Mouse (Mus musculus) 3T3-L1 (cell line): ENCODE results near the gene Tmtc2.

Source experiments
- DNase-seq: peaks from one replicate; pipeline ENCODE4 v3.0.0-alpha.2; 2015; ENCODE audit warnings: low read depth, low spot score

Gene Tmtc2

DNA sequence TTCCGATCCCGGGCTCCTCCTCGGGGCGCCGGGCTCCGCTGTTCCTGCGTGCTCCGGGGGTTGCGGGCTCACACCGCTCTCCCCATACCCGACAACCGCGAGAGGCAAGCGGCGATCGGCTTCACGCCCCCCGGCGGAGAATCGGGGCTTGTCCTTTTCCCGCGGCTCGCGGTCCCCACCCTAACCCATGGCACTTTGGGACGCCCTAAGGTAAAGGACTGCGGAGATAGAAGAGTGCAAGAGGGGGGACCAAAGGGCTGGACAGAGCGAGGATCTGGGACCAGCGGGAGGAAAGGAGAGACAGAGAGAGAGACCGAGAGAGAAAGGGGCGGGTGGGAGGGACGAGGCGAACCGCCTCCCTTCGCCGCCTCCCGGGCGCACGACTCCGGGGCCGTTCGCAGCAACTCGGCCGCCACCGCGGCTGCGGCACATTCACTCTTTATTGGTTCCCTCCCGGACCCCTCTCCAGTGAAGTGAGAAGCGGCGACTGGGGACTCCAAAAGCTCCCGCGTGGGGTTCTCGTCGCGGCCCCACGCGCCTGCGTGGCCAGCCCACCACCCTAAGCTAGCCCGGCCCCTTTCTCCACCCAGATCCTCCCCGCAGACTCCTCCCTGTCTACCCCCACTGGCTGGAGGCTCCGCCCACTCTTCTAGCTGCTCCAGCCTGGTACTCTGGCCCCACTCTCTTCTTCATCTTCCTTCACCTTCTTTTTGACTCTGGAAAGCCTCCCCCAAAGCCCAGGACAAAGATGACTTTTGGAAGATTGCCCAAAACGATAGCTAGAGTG is at the start of gene Tmtc2:
TSS of gene Tmtc2 (minus strand) at position 544 of the 787 bp plus-strand sequence.
- no peak for DNase-seq

DNA sequence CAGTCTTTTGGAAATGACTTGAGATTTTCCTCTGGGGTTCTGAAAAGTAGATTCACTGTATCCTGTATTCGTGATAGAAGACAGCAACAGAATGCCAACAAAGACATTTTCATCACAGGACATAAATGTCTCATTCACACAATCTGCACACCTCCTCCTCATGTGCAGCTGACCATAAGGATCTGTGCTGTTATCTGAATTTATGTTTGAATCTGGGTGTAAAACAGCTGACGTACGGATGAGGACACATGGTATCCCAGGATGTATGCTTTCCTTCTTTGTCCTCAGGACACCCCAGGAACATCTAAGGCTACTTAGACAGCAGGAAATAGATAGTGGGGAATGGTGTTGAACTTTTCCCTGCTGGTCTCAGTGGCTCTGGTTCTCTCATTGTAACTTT is 37.9 kb upstream of the Tmtc2 start:
- no peak for DNase-seq

DNA sequence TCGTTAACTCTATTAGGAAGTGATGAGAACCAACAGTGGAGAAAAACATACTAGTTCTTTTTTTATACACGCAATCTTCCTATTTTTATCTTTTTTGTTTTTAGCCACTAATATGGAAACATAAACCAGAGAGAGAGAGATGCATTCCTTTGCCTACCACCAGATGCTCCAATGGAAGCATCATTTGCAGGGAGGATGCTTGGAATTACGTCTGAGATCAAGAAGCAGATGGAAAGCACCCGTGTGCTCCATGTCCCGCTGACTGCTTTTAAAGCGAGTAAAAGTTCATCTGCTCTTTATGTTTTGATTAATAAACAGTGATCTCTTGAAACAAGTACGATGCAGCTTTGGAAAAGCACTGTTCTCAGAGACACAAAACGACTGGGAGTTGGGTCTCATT is 24.6 kb upstream of the Tmtc2 start:
- no peak for DNase-seq

DNA sequence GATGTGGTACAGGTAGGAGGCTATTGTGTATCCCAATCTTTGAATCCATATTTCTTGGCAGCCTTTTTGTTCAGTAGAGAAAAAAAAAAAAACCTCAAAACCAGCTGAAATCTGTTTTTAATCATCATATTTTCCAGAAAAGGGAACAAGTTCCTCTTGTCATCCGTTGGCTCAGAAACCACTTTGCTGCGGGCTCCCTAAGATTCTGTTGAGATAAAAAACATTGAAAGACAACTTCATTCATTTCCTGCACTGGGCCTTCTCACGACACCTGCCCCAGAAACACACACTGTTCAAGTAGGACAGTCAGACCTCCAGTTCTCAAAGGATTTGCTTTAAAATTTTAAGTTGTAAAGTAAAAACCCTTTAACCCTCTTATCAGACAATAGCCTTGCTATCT is 23.0 kb upstream of the Tmtc2 start:
- DNase-seq = no peak

DNA sequence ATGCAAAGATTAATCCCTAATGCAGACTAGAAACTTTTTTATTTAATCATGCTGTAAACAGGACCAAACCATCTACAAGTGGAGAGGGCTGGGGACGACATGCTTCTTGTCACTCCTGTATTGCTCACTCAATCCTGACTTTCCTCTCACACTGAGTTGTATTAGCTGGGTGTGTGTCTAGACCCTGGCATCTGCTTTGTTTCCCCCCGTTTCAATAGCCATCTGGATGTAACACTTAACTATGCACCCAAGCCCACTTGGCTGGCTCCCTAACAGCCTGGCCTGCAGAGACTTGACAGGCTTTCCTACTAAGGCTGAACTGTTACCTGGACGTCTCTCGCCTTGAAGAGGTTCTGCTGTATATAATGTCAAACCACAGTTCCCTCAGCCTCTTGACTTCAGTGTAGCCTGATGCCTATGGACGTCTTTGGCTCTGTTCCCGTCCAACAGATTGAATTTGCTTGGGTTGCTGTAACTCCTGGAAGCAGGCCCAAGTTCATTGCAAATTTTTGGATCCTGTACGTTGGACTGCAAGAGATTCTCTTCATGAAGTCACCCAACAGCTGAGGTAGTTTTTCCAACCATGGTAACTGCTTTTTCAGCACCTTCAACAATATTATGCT is 21.3 kb upstream of the Tmtc2 start:
- DNase-seq = no peak

DNA sequence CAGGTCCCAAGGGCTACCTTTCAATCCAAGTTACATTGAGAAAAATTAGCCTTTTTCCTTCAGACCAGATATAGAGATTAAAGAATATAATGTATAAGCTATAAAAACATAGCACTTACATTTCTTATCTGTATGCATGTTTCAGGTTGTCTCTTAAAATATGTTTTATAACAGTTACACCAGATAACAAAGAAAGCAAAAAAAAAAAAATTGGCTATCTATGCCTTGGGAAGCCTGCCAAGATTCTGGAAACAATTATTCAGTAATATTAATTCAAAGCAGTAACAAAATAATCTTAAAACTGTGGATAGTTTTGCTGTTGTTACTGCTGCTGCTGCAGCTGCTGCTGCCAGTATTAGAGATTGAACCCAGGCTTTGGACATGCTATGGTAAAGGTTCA is 13.9 kb upstream of the Tmtc2 start:
- DNase-seq = no peak

DNA sequence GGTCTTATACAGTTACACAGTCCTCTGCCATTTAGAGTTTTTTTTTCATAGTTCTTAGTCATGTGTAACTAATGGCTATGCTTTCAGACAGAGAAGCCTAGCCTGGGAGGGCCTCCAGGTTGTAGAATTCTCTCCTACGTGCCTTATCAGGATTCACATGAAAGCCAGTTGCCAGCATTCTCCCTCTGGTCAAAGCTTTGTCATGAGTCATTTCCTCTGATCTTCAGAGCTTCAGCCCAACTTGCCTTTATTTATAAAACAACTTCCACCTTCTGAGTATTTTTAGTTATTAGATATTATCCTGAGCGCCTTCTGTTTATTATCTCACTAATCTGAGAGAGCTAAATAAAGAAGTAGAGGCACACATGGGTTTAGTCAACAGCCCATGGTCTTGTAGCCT is 5.1 kb upstream of the Tmtc2 start:
- DNase-seq = peak; percentile 2

DNA sequence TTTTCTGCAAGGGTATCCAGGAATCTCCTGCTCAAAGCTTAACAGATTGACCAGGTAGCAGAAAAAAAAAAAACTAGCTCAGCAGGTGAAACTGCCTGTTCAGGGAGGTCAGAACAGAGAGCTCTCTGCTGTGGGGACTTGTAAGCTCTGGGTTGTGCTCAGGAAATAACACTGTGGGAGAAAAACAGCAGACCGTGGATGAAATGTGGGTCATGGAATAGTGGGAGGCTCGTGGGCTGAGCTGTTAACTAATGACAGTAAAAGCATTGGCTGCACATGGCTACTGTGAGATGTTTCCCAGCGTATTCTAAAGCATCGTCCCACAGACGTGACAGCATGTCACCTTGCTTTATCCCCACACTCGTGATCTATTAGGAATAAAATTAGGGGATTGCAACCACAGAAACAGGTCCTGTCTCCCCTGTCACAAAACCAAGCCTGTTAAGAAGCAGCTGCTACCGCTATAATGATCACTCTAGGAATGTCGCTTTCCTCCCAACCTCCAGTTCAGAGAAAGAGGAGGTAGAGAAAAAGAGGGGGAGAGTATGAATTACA is 4.1 kb upstream of the Tmtc2 start:
- no peak for DNase-seq

DNA sequence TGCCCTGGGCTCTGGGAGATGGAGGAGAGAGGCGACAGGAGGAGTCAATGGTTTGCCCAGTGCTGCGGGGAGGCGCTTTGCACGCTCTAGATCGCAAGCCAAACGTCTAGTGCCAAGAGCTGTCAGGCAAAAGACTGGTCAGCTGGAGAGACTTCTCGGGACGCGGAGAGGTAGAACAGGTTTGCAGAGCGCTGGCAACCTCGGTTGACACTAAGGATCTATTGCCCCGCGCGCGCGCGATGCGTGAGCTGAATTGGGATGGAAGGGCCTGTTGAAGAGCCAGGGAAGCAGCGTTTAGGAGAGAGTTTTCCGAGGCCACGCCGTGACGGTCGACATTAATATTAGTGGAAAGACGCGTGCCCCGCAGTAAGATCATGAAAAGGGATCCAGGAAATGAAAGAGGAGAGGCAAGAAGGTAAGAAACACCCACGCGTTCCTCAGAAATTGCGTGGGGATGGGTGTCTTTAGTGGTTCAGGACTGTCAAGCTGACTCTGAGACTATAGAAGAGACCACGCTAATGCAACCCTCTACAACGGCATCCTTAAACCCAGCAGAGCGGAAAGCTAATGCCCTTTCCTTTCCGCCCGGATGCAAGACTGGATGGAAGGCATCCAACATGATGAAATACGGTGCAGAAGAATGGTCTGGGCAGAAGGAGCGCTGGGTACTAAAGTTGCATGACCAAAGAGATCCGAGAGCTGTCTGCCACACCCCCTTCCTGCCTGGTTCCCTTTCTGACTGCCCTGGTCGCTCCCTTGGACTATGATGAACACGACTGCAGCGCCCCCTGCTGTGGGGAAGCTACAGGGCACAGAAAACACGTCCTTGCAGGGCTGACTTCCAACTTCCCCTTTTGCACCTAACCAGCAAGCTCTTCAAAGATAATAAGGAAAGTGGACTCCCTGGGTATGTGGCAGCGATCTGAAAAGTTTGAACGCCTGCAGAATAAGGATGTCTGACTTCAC is 727 bp upstream of the Tmtc2 start:
- DNase-seq = peak; percentile 53

DNA sequence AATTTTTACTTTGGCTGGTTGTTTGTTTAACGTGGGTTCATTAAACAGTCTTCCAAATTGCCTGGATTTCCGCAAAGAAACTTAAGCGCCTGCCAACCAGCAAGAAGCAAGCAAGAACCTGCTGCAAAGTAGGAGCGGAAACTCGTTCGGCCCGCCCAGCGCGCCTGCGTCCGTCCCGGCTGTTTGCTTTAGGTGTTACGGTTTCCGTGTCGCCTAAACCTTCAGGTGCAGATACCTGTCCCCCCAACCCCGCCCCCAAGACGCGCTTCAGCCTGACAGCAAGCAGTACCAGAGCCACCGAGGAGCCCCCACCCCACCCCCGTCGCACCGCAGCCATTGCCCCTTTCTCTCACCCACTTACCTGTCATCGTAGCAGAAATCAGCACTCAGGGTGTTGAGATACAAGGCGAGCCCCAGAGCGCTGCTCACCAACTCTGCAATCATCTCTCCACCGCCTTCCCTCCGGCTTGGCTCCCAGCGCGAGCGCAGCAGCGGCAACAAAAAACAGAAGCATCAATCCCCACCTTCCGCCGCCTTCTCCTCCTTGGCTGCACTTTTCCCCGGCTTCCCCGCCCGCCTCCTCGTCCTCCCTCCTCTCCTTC is 844 bp downstream of the Tmtc2 start:
- DNase-seq = no peak

DNA sequence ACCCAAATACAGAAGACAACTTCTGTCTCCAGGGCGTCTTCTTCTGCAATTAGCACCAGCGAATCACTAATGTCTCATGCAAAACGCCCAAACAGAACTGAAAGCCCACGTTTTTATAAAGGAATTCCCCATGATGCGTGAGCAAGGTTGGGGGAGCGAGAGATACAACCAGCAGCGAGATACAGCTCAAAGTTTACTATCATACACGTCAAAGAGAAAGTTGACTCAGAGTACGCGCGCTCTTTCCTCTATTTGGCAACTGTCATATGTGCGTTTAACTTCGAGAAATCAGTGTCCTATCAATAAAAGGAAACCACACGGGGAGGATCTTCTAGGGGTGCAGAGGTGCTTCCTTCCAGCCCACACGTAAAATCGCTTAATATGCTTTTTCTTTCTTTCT is 1.4 kb downstream of the Tmtc2 start:
- no peak for DNase-seq

DNA sequence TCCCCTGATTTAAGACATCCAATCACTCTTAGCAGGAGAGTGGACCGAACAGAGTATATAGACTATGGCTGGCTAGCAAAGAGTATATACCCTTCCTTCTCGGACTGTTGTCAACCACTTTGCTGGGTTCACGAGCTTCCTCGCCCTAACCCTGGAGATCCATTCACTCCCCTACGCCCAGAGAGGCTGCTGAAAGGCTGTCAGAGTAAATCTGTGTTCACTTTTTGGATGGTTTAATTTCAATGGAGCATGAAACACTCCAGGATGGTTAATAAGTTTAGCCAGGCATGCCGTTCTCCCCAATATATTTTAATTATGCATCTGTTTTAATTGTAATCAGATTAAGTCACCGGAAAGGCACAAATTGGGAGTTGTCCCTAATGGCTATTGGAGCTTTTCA is 1.9 kb downstream of the Tmtc2 start:
- DNase-seq = no peak

DNA sequence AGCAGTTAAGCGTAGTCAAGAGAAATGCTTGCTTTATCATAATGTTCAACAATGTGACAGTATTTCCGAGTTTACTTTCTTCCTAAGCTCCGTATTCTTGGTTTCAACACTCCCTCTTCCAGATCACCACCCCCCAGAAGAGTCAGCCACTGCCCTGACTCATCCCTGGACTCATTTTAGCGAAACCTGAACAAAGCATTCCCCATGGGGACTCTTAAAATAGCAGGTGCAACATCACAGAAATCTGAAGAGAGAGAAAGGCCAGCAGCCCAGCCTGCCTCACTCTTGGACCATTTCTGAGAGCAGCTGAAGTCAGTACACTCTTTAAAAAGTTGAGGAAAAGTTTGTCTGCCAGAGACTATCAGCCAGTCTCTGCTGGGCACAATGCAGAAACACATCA is 2.4 kb downstream of the Tmtc2 start:
- DNase-seq = no peak

DNA sequence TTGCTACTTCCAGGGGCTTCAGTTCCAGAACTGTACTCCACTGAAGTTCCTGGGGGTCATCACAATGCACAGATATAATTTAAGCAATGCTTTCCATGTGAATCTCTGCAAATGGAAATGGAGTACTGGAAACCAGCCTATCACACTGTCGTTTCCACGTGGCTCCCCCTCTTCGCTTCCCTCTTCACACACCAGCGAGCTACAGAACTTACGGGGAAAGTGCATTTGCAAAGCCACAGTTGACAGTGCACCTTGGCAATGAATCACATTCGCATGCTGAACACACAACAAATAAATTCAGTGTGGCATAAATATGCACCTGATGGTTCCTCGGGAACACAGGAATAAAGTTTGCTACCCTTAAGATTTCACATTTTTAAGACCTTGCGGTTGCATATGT is 3.2 kb downstream of the Tmtc2 start:
- DNase-seq = no peak

DNA sequence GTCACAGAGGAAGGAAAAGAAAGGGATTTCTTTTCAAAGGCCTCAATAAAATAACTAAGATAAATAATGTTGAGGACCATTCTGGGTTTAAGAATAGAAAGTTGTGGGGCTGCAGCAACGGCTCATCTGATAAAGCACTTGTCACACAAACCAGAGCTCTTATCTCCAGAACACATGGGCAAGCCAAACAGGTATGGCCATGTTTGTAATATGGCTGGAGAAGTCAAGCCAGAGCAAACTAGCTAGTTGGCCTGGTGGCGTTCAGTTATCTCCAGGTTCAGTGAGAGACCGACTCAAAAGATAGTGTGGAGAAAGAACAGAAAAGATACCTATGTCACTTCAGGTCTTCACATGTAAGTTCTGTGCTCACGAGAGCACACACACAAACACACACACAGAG is 4.7 kb downstream of the Tmtc2 start:
- DNase-seq = no peak

DNA sequence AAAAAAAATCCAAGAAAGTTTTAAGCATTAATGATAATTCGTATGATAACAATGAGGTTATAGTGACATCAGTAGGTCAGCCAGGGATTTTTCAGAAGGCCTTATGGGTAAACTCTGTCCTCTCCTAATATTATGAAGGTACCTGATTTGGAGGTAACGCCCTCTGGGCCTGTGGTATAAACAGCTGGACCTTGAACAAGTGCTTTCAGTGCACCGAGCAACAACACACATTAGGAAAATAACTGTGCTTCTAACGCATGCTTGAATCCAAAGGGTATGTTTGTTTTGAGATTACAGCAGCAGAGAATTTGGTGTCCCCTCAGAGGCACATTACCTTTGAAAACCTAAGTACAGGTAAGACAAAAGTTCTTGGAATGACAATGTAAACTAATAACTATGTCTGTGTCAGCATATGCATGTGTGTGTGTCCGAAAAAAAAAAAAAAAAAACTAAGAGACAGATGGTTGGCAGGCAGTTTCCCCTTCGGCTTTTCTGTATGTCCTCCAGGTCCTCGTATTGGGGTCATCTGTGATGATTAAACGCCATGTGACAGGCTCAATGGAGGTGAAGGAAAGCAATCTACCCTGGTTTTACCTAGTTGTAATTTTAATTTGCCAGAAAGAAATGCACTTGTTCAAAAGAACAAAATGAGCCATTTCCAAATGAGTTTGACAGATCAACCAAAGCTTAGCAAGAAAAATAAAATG is 6.3 kb downstream of the Tmtc2 start:
- no peak for DNase-seq

DNA sequence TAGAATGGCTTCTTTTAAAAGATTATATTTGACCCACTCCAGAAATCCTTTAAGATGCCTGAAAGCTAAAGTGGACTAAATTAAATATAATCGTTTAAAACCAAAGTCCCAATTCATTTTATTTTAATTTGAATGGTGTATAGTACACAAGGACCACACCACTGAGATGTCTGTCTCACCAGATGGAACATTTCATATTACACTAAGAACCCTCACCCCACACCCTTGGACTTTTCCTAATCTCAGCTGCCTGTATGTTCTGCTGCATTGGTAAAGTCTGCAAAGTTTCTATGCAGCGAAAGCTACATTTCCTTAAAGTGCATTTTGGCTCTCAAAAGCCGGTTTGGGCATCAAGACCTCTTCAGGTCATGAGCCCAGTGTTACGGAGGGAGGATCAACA is 12.7 kb downstream of the Tmtc2 start:
- no peak for DNase-seq

DNA sequence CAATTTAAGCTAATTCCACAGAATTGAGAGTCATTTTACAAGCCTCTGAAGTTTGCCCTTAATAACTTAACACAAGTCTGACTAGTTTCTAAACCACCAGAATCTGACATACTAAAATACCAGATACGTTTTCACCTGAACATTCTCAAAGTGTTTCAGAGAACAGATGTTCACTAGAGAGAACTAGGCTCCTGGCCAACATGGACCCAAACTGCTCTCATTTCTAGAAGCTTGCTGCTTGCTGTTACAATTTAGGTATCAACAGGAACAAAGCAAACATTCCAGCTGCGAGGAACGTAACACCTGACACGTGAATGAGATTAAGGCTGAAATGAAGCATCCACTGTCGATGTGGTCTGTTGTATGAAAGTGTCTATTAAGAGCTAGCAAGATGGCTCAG is 16.7 kb downstream of the Tmtc2 start:
- DNase-seq = no peak

DNA sequence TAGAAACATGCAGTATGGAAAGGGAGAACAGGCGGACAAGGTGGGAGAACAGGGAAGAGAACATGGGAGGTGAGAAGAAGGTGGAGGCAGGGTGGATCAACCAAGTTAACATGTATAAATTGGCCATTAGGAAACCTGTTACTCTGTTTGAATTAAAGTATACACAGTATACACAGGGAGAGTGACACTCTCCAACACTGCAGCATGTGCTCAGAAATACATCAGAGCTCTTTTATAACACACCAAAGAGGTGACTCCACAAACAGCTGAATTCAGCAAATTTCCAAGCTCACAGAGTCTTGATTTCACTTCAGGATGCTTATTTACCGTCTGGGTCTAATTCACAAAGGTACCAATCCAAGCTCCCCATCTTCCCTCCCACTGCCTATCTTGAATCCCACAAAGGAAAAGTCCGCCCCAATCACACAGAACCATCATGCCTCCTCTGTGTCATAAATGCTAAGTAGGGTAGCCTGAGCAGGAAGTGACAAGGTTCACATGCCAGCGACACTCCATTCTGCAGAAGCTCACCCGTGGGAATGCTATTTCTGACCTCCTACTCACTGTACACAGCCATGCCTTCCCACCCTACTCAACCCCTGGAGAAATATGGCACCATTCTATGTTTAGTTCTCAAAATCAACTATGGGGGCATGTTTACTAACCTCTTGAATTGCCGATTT is 17.2 kb downstream of the Tmtc2 start:
- no peak for DNase-seq

DNA sequence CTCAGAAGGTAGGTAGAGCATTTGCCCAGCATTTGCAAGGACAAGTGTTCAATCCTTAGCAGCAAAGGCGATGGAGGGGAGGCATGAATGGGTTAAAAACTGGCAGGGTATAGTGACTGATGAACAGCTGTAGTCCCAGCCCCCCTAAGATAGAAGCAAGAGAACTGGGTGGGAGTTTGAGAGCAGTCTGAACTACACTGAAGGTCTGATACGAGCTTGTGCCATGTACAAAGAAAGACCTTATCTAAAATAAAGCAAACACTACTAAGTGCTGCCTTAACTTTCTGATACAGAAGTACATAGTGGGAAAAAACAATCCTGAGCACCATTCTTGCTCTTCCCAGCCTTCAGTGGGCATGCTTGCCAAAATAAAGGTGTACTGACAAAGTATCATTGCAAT is 20.1 kb downstream of the Tmtc2 start:
- DNase-seq = no peak
